Mouse (Mus musculus) adrenal gland, postnatal 10 days (tissue): ENCODE measurements around the gene Cmss1. TPM values are rescaled to one million over a fixed set of nuclear protein-coding genes. Genes with fewer than 3 reads are reported as not detected.

Experiments used
- DNase-seq: peaks from one replicate; pipeline ENCODE4 v3.0.0; 2021; ENCODE audit warnings: mixed read lengths
- long read RNA-seq, 2 experiments: library from polyadenylated mRNA; stranded (forward); transcript quantifications; one replicate each; pipeline ENCODE4 v2.0.0; 2021
- total RNA-seq, 2 experiments: library from RNA; stranded (reverse); gene quantifications; 2 replicates each; pipeline ENCODE4 v1.2.3; 2021

Gene Cmss1
- 10 to 100 TPM; 18.8 to 21.8 TPM for total RNA-seq
- long read RNA-seq, experiment 1, transcript Cmss1-203 (2 exons, 529 nt), result major isoform, 8 of 94 reads
- long read RNA-seq, experiment 1, partial matches to known transcripts, result 0 of 94 reads
- long read RNA-seq, experiment 1, other reads (novel, unspliced or antisense), result 85 of 94 reads
- long read RNA-seq, experiment 2, transcript Cmss1-203 (2 exons, 529 nt), result major isoform, 5 of 16 reads
- long read RNA-seq, experiment 2, partial matches to known transcripts, result 1 of 16 reads
- long read RNA-seq, experiment 2, other reads (novel, unspliced or antisense), result 10 of 16 reads

GRCm38 (mm10) chr16:57606444-57607227, at the start of gene Cmss1:
Cmss1 (minus strand) TSS chr16:57606864.
- DNase-seq, result peak; percentile 92

GRCm38 (mm10) chr16:57649888-57650287, 43.2 kb upstream of the Cmss1 start:
- DNase-seq, result peak; percentile 25

- DNase-seq, result no peak
Measured at GRCm38 (mm10) chr16:57641346-57641885, 34.8 kb upstream of the Cmss1 start.

- no peak for DNase-seq
Measured at GRCm38 (mm10) chr16:57634766-57635165, 28.1 kb upstream of the Cmss1 start.

GRCm38 (mm10) chr16:57634191-57634590, 27.5 kb upstream of the Cmss1 start:
- DNase-seq, result peak; percentile 85

- peak; percentile 59 for DNase-seq
Measured at GRCm38 (mm10) chr16:57611768-57612167, 5.1 kb upstream of the Cmss1 start.

GRCm38 (mm10) chr16:57601031-57601430, 5.6 kb downstream of the Cmss1 start:
- no peak for DNase-seq

- no peak for DNase-seq
Measured at GRCm38 (mm10) chr16:57597295-57597957, 9.2 kb downstream of the Cmss1 start.

GRCm38 (mm10) chr16:57593422-57594157, 13.1 kb downstream of the Cmss1 start:
- peak; percentile 34 for DNase-seq

- no peak for DNase-seq
Measured at GRCm38 (mm10) chr16:57585201-57585600, 21.5 kb downstream of the Cmss1 start.

GRCm38 (mm10) chr16:57582008-57582407, 24.7 kb downstream of the Cmss1 start:
- peak; percentile 24 for DNase-seq

- no peak for DNase-seq
Measured at GRCm38 (mm10) chr16:57580041-57580440, 26.6 kb downstream of the Cmss1 start.

- DNase-seq, result no peak
Measured at GRCm38 (mm10) chr16:57577519-57577918, 29.1 kb downstream of the Cmss1 start.

GRCm38 (mm10) chr16:57575764-57576388, 30.8 kb downstream of the Cmss1 start:
- DNase-seq, result no peak

GRCm38 (mm10) chr16:57573831-57574230, 32.8 kb downstream of the Cmss1 start:
- no peak for DNase-seq

- no peak for DNase-seq
Measured at GRCm38 (mm10) chr16:57570789-57571311, 35.8 kb downstream of the Cmss1 start.

GRCm38 (mm10) chr16:57568648-57569404, 37.8 kb downstream of the Cmss1 start:
- no peak for DNase-seq

GRCm38 (mm10) chr16:57566215-57566614, 40.4 kb downstream of the Cmss1 start:
- DNase-seq, result no peak

- DNase-seq, result no peak
Measured at GRCm38 (mm10) chr16:57564807-57565206, 41.9 kb downstream of the Cmss1 start.

GRCm38 (mm10) chr16:57563453-57563852, 43.2 kb downstream of the Cmss1 start:
- DNase-seq, result no peak
